Mouse (Mus musculus): ENCODE results near the gene Sec1. TPM values are rescaled to one million over a fixed set of nuclear protein-coding genes. Genes with fewer than 3 reads are reported as not detected.

The Sec1 gene
- polyA plus RNA-seq, 1 experiment from 2014 or later: 4.4 TPM

- CTCF ChIA-PET: interaction anchor here (1.0 to 2.0 kb wide), 3 partner anchors 11 to 82 kb away, joined by 3 to 8 read pairs (median 4); no protein-coding TSS in a partner anchor
- no peak for TF ChIP-seq CTCF (IDR thresholded peaks at IDR 0.05)
- ATAC-seq: no peak
- POLR2A ChIA-PET: interaction anchor here (1.1 to 4.4 kb wide), 4 partner anchors 11 to 25 kb away, joined by 3 to 28 read pairs (median 3); partner anchors contain the start of gene Sec1
- H3K27me3 ChIP-seq: no peaks in the 10 kb centered on the region
- DNase-seq (ENCODE audit: low read depth, low spot score): no peak
- in situ Hi-C loops (cut with MboI; ENCODE audit: low pct_unique_long_range_greater_than_20kb): loop anchor here (25.0 kb wide), 1 partner anchor 857 kb away; the partner anchor contains the start of genes Pnkp and Ptov1
These were observed 25.0 kb upstream of the Sec1 start for GRCm38 (mm10) chr7:45719180-45719579.

GRCm38 (mm10) chr7:45718331-45718730, 24.1 kb upstream of the Sec1 start:
- ChIA-PET POLR2A (interaction anchor here (1.1 to 4.4 kb wide), 6 partner anchors 9 to 179 kb away, joined by 3 to 28 read pairs (median 3); partner anchors contain the start of genes Sec1, Syngr4 and Tmem143), CTCF (interaction anchor here (1.0 to 2.1 kb wide), 6 partner anchors 10 to 215 kb away, joined by 3 to 8 read pairs (median 4); partner anchors contain the start of gene Dbp)
- no peaks in the 10 kb centered on the region for H3K27me3 ChIP-seq
- ATAC-seq (no peak), DNase-seq (ENCODE audit: low read depth, low spot score) (no peak)
- TF ChIP-seq CTCF (IDR thresholded peaks at IDR 0.05): no peak
- in situ Hi-C loops (cut with MboI; ENCODE audit: low pct_unique_long_range_greater_than_20kb): loop anchor here (25.0 kb wide), 1 partner anchor 856 kb away; the partner anchor contains the start of genes Pnkp and Ptov1

- ATAC-seq (peak; percentile 34), DNase-seq (ENCODE audit: low read depth, low spot score) (no peak)
- no peak for TF ChIP-seq CTCF (IDR thresholded peaks at IDR 0.05)
- POLR2A ChIA-PET: interaction anchor here (1.1 to 4.4 kb wide), 6 partner anchors 9 to 179 kb away, joined by 3 to 28 read pairs (median 3); partner anchors contain the start of genes Sec1, Syngr4 and Tmem143
- H3K27me3 ChIP-seq: no peaks in the 10 kb centered on the region
- in situ Hi-C loops (cut with MboI; ENCODE audit: low pct_unique_long_range_greater_than_20kb): loop anchor here (25.0 kb wide), 1 partner anchor 856 kb away; the partner anchor contains the start of genes Pnkp and Ptov1
- CTCF ChIA-PET: interaction anchor here (1.0 to 2.1 kb wide), 6 partner anchors 13 to 216 kb away, joined by 3 to 8 read pairs (median 4); partner anchors contain the start of gene Dbp
These were observed 23.7 kb upstream of the Sec1 start, which contains the start of gene Sphk2 for GRCm38 (mm10) chr7:45717918-45718297. TSS of gene Sphk2 (minus strand) at chr7:45718002.

GRCm38 (mm10) chr7:45716952-45717917, 23.0 kb upstream of the Sec1 start:
- no peak for TF ChIP-seq CTCF (IDR thresholded peaks at IDR 0.05)
- CTCF ChIA-PET: interaction anchor here (1.0 to 2.1 kb wide), 7 partner anchors 9 to 216 kb away, joined by 3 to 8 read pairs (median 4); partner anchors contain the start of gene Dbp
- no peak for DNase-seq (ENCODE audit: low read depth, low spot score)
- in situ Hi-C loops (cut with MboI; ENCODE audit: low pct_unique_long_range_greater_than_20kb): loop anchor here (25.0 kb wide), 1 partner anchor 855 kb away; the partner anchor contains the start of genes Pnkp and Ptov1
- no peaks in the 10 kb centered on the region for H3K27me3 ChIP-seq
- no peak for ATAC-seq
- POLR2A ChIA-PET: interaction anchor here (0.6 to 4.4 kb wide), 5 partner anchors 9 to 180 kb away, joined by 3 to 28 read pairs (median 3); partner anchors contain the start of genes Syngr4 and Tmem143

- POLR2A ChIA-PET: interaction anchor here (1.9 to 4.4 kb wide), 2 partner anchors 8 to 10 kb away, joined by 7 to 28 read pairs; no protein-coding TSS in a partner anchor
- in situ Hi-C loops (cut with MboI; ENCODE audit: low pct_unique_long_range_greater_than_20kb): loop anchor here (25.0 kb wide), 1 partner anchor 854 kb away; the partner anchor contains the start of genes Pnkp and Ptov1
These were observed 22.3 kb upstream of the Sec1 start for GRCm38 (mm10) chr7:45716460-45716857.

GRCm38 (mm10) chr7:45715741-45716459, 21.7 kb upstream of the Sec1 start:
- no peak for DNase-seq (ENCODE audit: low read depth, low spot score)
- ATAC-seq: no peak
- ChIA-PET POLR2A (interaction anchor here (4.4 kb wide), 1 partner anchor 8 kb away, joined by 28 read pairs; no protein-coding TSS in a partner anchor), CTCF (no interaction called here)
- H3K27me3 ChIP-seq: no peaks in the 10 kb centered on the region
- no peak for TF ChIP-seq CTCF (IDR thresholded peaks at IDR 0.05)
- in situ Hi-C loops (cut with MboI; ENCODE audit: low pct_unique_long_range_greater_than_20kb): loop anchor here (25.0 kb wide), 1 partner anchor 854 kb away; the partner anchor contains the start of genes Pnkp and Ptov1

More at GRCm38 (mm10) chr7:45716460-45716857, 22.3 kb upstream of the Sec1 start:
- ATAC-seq: no peak
- no peak for DNase-seq (ENCODE audit: low read depth, low spot score)
- CTCF ChIA-PET: interaction anchor here (1.1 to 2.1 kb wide), 3 partner anchors 8 to 66 kb away, joined by 3 to 6 read pairs (median 3); partner anchors contain the start of gene Dbp
- no peak for TF ChIP-seq CTCF (IDR thresholded peaks at IDR 0.05)
- no peaks in the 10 kb centered on the region for H3K27me3 ChIP-seq

- ATAC-seq: peak; percentile 82
- DNase-seq (ENCODE audit: low read depth, low spot score): no peak
- TF ChIP-seq CTCF (IDR thresholded peaks at IDR 0.05): no peak
- no peaks in the 10 kb centered on the region for H3K27me3 ChIP-seq
- in situ Hi-C loops (cut with MboI; ENCODE audit: low pct_unique_long_range_greater_than_20kb): loop anchor here (25.0 kb wide), 1 partner anchor 853 kb away; the partner anchor contains the start of genes Pnkp and Ptov1
- ChIA-PET CTCF (no interaction called here), POLR2A (no interaction called here)
These were observed 21.0 kb upstream of the Sec1 start, which contains the start of gene Rpl18 for GRCm38 (mm10) chr7:45715090-45715708. TSS of gene Rpl18 (plus strand) at chr7:45715457.

- ATAC-seq: peak; percentile 7
- in situ Hi-C loops (cut with MboI; ENCODE audit: low pct_unique_long_range_greater_than_20kb): loop anchor here (25.0 kb wide), 1 partner anchor 852 kb away; the partner anchor contains the start of genes Pnkp and Ptov1
- ChIA-PET CTCF (no interaction called here), POLR2A (no interaction called here)
- no peak for DNase-seq (ENCODE audit: low read depth, low spot score)
- TF ChIP-seq CTCF (IDR thresholded peaks at IDR 0.05): no peak
- no peaks in the 10 kb centered on the region for H3K27me3 ChIP-seq
These were observed 20.5 kb upstream of the Sec1 start for GRCm38 (mm10) chr7:45714630-45715089.
